Mouse (Mus musculus) megakaryocyte progenitor cell, adult 5-6 weeks (primary cell): ENCODE measurements at regions not wholly inside any gene's neighbourhood (a gene's known extent, or its start where the extent isn't known, plus 50 kb on each side); places are given as distances from the start of the nearest gene placed in this dataset.

ENCODE experiments used
- ATAC-seq: replicated peaks from 2 replicates; pipeline ENCODE4 v1.8.0; 2016; ENCODE audit warnings: mild to moderate bottlenecking, moderate TSS enrichment, inconsistent platforms; ENCODE audit not compliant: poor library complexity

DNA sequence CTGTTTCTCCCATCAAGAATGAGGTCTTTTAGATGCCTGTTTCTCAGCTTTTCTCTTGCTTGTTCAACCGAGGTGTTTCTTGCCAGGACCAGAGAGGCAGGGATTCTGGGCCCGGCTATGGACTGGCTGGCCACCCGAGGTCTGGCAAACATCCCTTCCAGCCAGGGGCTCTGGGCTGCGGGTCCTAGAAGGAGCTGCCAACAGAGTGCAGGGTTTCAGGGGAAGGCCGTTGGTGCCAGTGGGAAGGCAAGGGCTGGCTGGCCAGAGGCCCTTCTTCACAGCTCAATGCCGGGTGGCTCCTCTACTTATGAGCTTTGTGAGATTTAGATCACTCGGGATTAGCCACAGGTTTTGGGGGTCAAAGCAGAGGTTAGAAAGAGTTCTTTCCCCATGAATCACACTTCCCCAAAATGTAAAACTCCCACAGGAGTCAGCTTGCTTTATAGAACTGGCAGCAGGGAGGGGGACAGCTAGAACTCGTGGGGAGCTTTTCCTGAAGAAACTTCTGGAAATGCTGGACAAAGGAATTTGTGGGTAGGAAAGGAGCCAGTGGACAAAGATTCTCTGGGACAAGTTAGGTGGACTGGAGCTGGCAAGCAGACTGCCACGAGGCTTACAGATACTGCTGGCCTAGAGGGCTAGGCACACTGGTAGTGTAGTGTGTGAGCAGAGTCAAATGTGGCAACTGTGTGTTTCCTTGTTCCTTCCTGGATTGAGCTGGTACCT is 104.1 kb upstream of the Vps8 start:
- ATAC-seq, result peak; percentile 10; the same call in 1 of the 2 replicates

DNA sequence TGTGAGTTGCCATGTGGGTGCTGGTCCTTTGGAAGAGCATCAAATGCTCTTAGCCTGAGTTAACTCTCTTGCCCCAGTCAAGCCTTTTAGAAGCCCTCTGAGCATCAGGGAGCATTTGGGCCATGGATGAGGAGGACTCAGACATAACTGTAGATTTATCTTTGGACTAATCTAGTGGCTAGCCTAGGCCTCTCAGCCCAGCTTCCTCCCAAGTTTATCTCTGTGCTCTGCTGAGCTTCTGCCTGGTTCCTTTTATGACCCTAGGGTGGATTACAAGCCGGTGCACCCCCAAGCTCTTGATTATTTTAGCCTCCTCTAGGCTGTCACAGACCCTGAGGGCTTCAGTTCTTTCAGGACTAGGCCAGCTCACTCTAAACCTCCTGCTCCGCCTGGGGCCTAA is 102.6 kb upstream of the Vps8 start:
- ATAC-seq, result 0 out of 2 replicates have a peak, but pooled peaks have one; percentile 17

DNA sequence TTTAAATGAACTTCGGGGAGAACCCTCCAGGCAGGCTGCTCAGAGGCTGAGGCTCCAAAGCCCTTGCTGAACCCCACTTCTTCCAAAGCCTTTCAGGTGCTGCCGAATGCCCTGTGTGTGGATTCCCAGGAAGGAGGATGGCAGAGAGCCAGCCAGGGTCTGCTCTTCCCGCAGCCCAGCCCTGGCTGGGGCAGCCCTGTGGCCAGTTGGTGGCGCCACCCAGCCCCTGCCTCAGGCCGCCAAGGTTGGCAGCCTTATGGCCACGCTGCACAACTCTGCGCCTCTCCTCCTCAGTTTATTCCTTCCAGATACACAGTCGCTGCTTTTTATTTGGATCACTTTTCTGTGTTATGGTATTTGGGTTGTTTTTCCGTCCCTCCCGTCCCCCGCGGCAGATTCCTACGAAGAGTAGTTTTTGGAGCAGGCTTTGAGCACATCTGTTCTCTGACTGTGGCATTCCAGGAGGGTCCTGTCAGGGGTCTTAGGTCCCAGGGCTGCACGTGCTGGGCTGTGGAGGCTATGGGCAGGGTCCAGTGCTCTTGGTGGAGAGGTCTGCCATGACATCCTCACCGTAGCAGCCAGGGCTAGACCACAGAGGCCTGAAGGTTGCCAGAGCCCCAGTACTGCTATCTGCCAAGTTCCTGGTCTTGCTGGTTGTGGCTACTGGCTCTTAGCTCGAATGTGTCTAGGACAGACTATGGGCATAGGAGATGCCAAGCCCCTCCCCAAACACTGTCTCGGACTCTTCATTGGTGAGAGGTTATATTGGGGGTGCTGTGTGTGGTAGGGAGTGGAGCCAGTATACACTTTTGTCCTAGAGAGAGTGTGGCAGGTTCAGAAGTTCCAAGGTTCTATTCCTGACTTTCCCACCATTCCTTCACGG is 101.5 kb upstream of the Vps8 start:
- 0 out of 2 replicates have a peak, but pooled peaks have one; percentile 30 for ATAC-seq

DNA sequence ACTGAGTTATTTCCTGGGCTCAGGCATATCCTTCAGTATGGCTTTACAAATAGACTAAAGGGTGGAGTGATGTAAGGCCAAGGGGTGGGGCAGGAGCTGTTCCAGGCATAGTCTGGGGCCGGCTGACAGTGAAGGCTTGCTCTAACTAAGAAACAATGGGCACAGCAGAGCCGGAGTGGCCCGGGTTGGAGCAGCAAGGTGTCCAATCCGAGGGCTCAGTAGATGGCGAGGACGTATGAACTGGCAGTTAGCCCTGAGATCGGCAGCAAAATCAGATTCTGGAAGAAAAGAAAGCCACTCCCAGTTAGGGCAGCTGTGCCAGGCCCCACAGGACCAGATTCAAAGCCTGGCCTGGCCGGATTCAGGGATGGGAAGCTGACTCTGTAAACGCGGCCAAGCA is 100.5 kb upstream of the Vps8 start:
- ATAC-seq, result no peak

DNA sequence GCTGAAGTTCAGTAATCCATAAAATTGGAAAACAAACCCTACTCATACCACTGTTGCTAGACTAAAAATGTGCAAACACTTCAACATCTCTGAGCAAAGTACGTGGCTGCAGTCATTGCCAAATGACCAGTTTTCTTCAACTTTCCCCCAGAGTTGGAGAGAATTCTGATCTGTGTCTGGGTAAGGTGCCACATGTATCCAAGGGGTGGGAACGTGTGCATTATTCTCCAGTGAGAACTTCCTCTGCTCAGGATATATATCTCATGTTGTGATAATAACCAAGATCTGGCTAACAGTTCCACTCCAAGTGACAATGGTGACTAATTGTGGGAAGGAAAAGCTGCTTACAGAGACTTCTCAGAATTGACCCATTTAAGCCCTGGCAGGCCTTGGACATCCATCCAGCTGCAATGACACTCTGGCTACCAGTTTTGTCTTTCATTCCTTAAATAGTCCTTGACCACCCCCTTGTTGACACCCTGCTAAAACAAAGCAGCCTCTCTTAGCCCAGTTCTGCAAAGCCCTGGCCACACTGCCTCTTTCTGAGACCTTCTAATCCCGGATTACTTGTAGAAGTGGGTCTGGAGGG is 99.4 kb upstream of the Vps8 start:
- ATAC-seq, result no peak

DNA sequence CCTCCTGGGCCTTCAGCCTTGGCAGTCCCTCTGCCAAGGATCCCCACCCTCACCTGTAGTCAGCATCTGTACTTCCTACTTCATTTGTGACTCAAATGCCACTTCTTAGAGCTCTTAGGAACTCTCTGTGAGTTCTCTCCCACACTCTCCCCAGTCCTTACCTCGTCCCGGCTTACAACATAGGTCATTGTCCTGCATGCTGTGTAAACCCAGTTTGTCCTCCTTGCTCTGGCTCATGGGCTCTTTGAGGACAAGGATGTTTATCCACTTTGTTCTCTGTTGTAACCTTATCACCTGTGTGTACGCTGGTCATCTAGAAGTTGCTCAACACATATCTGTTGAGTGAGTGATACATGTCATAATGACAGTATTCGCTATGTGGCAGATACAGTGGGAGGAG is 94.9 kb upstream of the Vps8 start:
- ATAC-seq, result no peak

DNA sequence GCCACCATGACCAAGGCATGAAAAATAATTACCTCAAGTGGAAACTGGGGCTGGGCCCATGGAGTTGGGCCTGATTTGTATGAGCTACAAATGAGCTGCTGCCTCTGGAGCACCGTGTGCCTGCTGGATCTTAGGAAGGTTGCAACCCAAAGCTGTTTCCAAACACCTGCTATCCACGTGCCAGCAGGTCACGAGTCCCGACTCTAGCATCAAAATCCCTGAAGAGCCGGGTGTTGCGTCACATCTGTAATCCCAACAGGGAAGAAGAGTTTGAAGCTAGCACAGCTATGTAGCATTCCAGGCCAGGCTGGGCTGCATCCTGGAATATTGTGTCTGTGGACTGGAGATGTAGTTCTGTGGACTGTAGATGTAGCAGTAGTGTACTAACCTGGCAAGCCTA is 93.7 kb upstream of the Vps8 start:
- ATAC-seq, result no peak

DNA sequence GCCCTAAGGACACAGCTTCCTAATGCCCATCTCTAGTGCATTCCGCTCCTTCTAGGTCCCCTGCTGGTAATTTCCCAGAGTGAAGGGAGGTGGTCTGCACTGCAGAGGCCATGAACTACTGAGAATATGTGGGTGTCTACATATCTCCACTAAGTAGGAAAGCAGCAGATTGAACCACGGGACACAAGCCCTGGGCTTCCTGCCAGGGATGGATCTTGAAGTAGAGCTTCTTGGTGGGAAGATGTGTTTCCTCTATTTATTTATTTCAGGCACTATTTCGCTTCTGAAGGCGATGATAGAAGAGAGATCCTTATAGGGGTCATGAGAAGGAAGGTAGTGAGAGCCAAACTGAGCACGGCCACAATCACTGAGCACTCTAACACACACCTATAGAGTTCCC is 91.7 kb upstream of the Vps8 start:
- no peak for ATAC-seq

DNA sequence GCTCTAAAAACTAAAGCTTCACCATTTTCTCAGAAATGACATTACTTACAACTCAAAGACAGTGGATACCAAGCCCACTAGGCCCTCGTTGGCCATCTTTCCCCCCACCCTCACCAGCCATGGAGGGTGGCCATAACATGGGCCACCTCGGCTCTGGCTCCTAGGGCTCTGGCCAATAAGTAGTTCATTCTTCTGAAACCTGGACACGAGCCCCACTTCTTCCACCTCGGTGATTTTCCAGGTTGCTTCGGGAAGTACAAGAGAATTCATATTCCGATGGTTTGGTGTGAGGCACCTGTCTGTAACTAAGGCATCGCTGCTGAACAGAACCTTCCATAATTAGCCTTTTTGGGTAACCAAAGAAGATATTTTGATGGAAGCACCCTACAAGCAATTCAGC is 90.5 kb upstream of the Vps8 start:
- no peak for ATAC-seq

DNA sequence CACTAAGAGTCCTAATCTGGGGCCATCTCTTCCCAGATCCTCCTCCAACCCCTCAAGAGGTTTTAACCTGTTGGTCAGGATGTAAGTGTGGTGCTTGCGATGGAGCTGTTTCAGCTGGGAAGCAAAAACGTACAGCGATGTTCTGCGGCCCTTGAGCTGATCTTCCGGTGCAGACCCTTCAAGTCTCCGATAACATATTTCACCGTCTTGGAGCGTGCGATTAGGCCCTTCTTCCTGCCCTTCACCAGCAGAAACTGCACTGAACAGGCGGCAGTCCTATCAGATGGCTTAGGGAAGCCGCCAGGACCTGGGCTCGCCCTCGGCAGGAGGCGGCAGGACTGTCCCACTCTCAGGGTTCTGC is 90.1 kb upstream of the Vps8 start:
- no peak for ATAC-seq

DNA sequence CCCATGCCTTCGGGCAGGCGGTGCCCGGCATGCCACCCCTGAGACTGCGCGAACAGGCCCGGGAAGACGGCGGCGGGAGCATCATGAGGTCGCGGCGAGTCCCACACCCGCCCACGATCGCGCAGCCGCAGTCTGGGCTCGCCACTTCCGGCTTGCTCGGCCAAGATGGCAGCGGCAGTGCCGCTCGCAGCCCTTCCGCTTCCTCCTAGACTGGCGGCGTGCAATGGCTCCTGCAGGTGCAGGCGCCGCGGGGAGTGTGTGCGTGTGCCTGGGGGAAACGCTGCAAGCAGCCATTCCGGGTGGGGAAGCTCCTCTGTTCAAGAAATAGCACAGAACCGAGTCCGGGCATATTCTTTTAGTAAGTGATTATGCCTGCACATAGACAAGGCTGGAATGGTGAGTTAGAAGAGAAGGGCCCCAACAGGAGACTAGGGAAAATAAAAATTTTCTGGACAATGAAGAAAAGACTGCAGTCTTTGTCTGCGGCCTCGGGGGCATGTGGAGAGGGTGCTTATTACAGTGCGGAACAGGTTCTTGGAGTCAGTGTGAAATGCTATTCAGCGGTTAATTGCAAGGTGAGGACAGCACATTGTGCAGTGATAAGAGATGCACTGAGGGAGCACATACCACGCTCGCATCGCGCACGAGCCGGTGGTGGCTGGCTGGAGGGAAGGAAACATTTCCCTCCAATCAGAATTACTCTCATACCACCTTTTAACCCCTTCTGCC is 89.5 kb upstream of the Vps8 start:
- peak; percentile 93 for ATAC-seq

DNA sequence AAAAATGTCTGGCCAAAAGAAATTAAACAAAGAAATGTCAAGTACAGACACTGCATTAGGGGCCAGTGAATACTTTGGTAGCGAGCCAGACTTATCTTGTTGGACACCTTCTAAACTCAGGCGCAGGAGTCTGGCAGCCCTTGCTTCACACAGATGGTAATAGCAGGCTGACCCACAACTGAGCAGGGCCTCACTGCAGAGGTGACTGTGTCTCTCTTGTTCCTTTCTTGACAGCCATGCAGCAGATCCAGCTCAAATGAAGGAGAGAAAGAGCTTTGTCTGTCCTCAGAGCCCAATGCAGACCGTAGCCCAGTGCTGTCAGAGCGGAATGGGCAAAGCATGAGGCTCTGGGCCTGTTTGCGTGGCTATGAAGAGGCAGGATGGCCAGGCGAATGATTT is 83.9 kb upstream of the Vps8 start:
- peak; percentile 50; the same call in 1 of the 2 replicates for ATAC-seq

DNA sequence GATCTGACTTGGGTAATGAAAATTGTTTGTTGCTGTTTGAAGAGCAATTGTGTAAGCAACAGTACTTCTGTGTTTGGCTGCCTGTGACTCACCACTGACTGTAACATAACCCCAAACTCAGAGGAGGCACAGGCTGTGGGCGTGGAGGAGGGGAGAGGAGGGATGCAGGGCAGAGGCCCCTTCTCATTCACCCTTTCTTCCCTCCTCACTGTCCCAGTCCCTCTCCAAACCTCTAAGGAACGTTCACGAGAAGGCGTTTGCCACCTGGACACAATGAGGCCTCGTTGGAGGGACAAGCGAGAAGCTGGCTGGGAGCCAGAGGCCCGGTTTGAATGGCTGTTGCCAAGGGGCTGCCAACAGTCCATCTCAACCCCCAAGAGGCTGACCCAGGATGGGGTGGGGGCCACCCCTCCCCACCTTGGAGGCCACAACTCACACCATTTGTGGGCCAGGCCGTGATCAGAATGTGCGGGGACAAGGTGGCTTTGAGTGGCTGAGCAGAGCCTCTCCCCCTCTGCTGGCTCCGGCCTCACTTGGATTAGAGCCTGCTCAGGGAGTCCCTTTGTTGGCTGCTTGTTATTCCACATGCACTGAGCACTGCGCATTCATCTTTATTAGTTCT is 83.3 kb upstream of the Vps8 start:
- ATAC-seq, result no peak

DNA sequence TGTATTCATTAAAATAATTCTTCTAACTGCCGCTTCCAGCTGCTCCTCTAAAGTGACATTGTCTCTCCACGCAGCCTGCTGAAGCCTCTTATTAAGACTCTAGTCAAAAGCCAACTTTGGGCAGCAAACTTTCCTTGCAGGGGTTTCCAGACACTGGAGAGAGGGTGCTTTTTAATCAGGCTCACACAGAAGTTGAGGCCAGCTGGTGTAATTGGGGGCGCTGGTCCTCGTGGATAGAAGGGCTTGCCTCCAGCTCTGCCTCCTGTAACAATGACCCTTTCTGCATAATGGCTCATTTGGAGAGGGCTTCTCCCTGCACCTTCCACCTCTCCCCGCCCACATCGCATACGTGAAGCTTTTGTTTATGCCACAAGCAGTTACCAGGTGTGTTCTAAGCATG is 82.8 kb upstream of the Vps8 start:
- ATAC-seq, result no peak

DNA sequence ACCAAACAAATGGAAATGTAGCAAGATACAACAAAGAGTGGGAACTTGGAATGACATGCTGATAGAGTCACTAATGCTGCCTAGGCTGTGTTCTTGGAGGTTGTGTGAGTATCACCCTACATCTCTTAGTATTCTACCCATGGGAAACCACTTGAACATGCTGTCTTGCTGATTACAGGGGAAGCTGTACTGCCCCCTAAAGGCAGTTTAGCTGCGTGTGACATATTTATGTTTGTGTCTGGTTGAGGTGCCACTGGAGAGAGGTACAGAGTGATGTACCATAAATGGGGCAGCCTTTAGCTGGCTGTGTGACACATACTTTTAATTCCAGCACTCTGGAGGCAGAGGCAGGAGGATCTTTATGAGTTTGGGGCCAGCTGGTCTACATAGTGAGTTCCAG is 73.0 kb upstream of the Vps8 start:
- peak; percentile 57 for ATAC-seq

DNA sequence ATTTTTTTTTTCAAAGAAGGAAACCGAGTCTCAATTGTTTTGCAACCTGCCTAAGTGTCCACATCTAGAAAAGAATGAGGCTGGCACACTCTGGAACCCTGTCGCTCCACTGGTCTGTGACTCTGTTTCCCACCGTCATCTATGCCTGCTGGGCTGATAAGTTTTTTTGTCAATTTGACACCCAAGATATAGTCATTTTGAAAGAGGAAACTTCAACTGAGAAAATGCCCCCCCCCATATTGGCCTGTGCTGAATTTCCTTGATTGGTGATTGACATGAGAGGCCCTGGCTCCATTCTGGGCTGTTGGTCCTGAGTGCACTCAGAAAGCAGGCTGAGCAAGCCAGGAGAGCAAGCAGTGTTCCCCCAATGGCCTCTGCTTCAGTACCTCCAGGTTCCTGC is 71.6 kb upstream of the Vps8 start:
- no peak for ATAC-seq

DNA sequence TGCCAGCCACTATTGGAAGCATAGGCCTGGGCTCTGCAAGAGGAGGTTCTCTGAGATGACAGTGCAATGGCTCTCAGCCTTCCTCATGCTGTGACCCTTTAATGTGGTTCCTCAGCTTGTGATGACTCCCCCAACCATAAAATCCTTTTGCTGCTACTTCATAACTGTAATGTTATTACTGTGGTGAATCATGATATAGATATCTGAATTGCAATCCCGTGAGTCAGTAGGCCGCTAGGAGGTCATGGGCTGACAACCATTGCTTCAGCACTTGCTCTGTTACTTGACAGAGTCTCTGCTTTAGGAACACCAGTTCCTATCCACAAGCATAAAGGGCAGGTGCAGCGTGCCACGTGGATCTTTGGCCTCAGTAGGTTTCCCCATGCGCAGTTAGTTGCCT is 69.8 kb upstream of the Vps8 start:
- ATAC-seq, result no peak

DNA sequence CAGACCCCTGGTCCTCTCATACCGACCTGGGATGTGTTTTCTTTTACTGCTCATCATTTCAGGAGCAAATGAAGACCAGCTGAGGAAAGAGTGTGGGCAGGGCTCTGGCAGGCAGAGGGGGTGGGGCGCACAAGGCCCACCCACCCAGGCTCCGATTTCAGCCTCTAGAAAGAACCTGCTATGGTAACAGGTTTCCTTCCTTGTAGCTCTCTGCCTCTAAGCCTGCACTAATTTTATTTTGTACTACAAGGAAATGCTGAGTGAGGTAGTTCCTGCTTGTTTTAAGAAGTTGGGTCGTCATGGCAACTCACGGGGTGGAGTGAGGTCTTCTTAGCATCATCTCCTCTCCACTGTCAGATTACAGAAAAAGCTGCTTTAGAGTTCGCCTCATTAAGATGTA is 69.4 kb upstream of the Vps8 start:
- no peak for ATAC-seq

DNA sequence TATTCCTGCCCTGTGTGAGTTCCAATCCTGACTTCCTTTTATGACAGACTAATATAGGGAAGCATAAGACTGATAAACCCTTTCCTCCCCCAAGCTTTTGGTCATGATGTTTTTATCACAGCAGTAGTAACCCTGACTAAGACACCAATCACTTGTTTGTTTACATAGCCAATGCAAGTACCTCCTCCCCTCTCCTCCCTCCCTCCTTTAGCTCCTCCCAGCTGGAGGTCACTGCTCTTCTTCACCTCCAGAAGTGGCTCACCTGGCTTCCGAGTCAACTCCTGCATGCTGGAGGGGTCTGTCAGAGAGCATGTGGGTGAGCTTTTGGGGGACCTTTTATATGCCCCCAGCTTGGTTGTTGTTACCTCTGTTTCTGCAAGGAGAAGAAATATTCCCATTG is 67.3 kb upstream of the Vps8 start:
- ATAC-seq, result no peak

DNA sequence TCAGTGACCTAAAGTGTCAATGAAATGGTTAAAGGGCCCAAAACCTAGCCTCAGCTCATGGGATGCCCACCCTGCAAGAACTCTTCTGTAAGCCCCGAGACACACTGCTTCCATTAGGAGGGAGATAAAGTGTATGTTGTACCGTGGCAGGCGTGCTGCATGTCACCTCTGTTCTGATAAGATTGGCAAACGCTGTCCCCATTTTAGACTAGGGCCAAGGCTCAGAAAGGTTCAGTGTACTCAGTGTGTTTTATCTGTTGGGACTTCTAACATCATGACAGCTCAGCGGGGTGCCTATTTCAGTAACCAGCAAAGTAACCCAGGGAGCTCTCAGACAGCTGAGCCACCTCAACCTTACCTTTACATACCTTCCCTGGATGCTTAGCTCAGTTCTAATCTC is 65.5 kb upstream of the Vps8 start:
- ATAC-seq, result peak; percentile 70
